Mouse (Mus musculus): ENCODE measurements around the gene Capns2. TPM values are rescaled to one million over a fixed set of nuclear protein-coding genes. Genes with fewer than 3 reads are reported as not detected.

Gene Capns2
- polyA plus RNA-seq, 2 experiments = 34.3 to 52.5 TPM

DNA sequence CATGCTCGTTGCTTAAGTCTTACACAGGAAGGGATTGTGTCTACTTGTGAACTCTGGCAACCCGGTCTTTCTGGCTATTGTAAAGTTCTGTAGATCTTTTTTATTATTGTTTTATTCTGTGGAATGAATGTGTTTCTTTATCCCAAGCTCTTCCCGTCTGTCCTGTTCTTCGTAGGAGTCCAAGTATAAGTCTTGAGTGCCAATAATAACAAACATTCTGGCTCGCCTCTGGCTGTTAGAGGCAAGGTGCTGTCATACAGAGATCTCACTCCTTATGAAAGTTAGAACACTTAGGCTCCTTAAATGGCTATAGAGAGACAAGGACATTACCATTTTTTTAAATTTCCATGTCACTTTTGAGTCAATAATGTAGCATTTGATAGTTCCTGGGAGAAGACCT lies 4.6 kb upstream of the Capns2 start:
- Histone ChIP-seq H3K27ac (replicated peaks; ENCODE audit: low read depth, low read length) (no peak overlapping the region), H3K9me3 (ENCODE audit: control insufficient read depth, low read length) (no peaks in the 10 kb centered on the region), H3K4me1 (ENCODE audit: control insufficient read depth, insufficient read depth, low read length) (no peaks in the 10 kb centered on the region), H3K27me3 (ENCODE audit: control insufficient read depth, insufficient read depth, low read length) (no peaks in the 10 kb centered on the region), H3K4me3 (replicated peaks; ENCODE audit: low read length) (no peak overlapping the region), H3K4me2 (replicated peaks; ENCODE audit: low read depth, low read length, severe bottlenecking) (no peak overlapping the region), H3K9ac (ENCODE audit: low read depth, low read length, severe bottlenecking) (no peak overlapping the region), H3K36me3 (ENCODE audit: control insufficient read depth, insufficient read depth, low read length) (no peaks in the 10 kb centered on the region)
- 76% methylated on average over 5 of the region's 5 CpGs for WGBS
- ATAC-seq (ENCODE audit: low FRiP score, low read depth) = no peak
- no peak for TF ChIP-seq POLR2A (IDR thresholded peaks at IDR 0.05; ENCODE audit: borderline replicate concordance, extremely low read depth, insufficient read depth, insufficient read length)
- DNase-seq (ENCODE audit: low spot score) = no peak

DNA sequence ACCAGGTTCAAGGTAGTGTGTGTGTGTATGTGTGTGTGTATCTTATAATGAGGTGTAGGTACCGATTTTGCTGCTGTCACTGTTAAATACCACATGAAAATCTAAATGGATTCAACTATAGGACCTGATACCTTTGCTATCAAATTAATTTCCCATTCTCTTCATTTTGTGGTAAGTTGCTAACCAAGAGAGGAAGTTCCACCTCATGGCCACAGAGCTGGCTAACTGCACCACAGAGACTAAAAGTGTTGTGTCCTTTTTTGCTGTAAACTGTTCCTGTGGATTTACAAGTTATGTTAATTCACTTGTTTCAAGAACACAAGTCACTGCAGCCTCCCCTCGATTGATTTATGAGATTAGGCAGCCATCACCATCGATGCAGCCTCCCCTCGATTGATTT lies 3.4 kb upstream of the Capns2 start:
- no peaks in the 10 kb centered on the region for H3K9me3 ChIP-seq (ENCODE audit: control insufficient read depth, low read length)
- no peaks in the 10 kb centered on the region for H3K4me1 ChIP-seq (ENCODE audit: control insufficient read depth, insufficient read depth, low read length)
- no peak overlapping the region for H3K4me3 ChIP-seq (replicated peaks; ENCODE audit: low read length)
- H3K27me3 ChIP-seq (ENCODE audit: control insufficient read depth, insufficient read depth, low read length) = no peaks in the 10 kb centered on the region
- DNase-seq (ENCODE audit: low spot score) (no peak), ATAC-seq (ENCODE audit: low FRiP score, low read depth) (no peak)
- no peak overlapping the region for H3K9ac ChIP-seq (ENCODE audit: low read depth, low read length, severe bottlenecking)
- no peak overlapping the region for H3K27ac ChIP-seq (replicated peaks; ENCODE audit: low read depth, low read length)
- WGBS = 69% methylated on average over 4 of the region's 4 CpGs
- H3K36me3 ChIP-seq (ENCODE audit: control insufficient read depth, insufficient read depth, low read length) = no peaks in the 10 kb centered on the region
- no peak overlapping the region for H3K4me2 ChIP-seq (replicated peaks; ENCODE audit: low read depth, low read length, severe bottlenecking)
- no peak for TF ChIP-seq POLR2A (IDR thresholded peaks at IDR 0.05; ENCODE audit: borderline replicate concordance, extremely low read depth, insufficient read depth, insufficient read length)

GRCm38 (mm10) chr8:92899590-92899989 lies 1.6 kb upstream of the Capns2 start:
- H3K27me3 ChIP-seq (ENCODE audit: control insufficient read depth, insufficient read depth, low read length) = no peaks in the 10 kb centered on the region
- H3K4me1 ChIP-seq (ENCODE audit: control insufficient read depth, insufficient read depth, low read length) = no peaks in the 10 kb centered on the region
- ATAC-seq (ENCODE audit: low FRiP score, low read depth) (no peak), DNase-seq (ENCODE audit: low spot score) (no peak)
- H3K4me3 ChIP-seq (replicated peaks; ENCODE audit: low read length) = no peak overlapping the region
- no peak overlapping the region for H3K27ac ChIP-seq (replicated peaks; ENCODE audit: low read depth, low read length)
- H3K36me3 ChIP-seq (ENCODE audit: control insufficient read depth, insufficient read depth, low read length) = no peaks in the 10 kb centered on the region
- H3K4me2 ChIP-seq (replicated peaks; ENCODE audit: low read depth, low read length, severe bottlenecking) = no peak overlapping the region
- no peaks in the 10 kb centered on the region for H3K9me3 ChIP-seq (ENCODE audit: control insufficient read depth, low read length)
- no peak overlapping the region for H3K9ac ChIP-seq (ENCODE audit: low read depth, low read length, severe bottlenecking)
- TF ChIP-seq POLR2A (IDR thresholded peaks at IDR 0.05; ENCODE audit: borderline replicate concordance, extremely low read depth, insufficient read depth, insufficient read length) = no peak
- WGBS = 79% methylated on average over 9 of the region's 9 CpGs

DNA sequence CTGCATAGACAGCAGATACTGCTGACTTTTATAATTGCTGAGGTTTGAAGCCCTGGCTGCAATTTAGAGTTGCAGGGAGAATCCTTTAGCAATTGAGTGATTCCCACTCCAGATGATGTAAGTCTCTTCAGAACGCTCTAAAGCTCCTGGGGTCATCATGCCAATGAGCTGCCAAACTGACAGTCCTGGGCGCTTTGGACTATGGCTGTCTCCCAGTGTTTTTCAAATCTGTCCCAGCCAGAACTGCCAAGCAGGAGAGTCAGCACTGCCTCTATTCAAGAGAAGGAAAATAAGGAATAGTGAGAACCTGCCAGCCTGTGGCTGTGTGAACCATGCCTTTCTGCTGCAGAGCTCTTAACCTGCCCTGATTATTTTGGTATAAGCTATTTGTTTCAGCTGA lies 1.8 kb downstream of the Capns2 start:
- no peaks in the 10 kb centered on the region for H3K4me1 ChIP-seq (ENCODE audit: control insufficient read depth, insufficient read depth, low read length)
- no peak overlapping the region for H3K9ac ChIP-seq (ENCODE audit: low read depth, low read length, severe bottlenecking)
- no peak overlapping the region for H3K4me3 ChIP-seq (replicated peaks; ENCODE audit: low read length)
- TF ChIP-seq POLR2A (IDR thresholded peaks at IDR 0.05; ENCODE audit: borderline replicate concordance, extremely low read depth, insufficient read depth, insufficient read length) = no peak
- ATAC-seq (ENCODE audit: low FRiP score, low read depth) (no peak), DNase-seq (ENCODE audit: low spot score) (no peak)
- H3K4me2 ChIP-seq (replicated peaks; ENCODE audit: low read depth, low read length, severe bottlenecking) = no peak overlapping the region
- no peaks in the 10 kb centered on the region for H3K36me3 ChIP-seq (ENCODE audit: control insufficient read depth, insufficient read depth, low read length)
- no peaks in the 10 kb centered on the region for H3K27me3 ChIP-seq (ENCODE audit: control insufficient read depth, insufficient read depth, low read length)
- no peaks in the 10 kb centered on the region for H3K9me3 ChIP-seq (ENCODE audit: control insufficient read depth, low read length)
- WGBS = 76% methylated on average over 2 of the region's 2 CpGs
- no peak overlapping the region for H3K27ac ChIP-seq (replicated peaks; ENCODE audit: low read depth, low read length)

DNA sequence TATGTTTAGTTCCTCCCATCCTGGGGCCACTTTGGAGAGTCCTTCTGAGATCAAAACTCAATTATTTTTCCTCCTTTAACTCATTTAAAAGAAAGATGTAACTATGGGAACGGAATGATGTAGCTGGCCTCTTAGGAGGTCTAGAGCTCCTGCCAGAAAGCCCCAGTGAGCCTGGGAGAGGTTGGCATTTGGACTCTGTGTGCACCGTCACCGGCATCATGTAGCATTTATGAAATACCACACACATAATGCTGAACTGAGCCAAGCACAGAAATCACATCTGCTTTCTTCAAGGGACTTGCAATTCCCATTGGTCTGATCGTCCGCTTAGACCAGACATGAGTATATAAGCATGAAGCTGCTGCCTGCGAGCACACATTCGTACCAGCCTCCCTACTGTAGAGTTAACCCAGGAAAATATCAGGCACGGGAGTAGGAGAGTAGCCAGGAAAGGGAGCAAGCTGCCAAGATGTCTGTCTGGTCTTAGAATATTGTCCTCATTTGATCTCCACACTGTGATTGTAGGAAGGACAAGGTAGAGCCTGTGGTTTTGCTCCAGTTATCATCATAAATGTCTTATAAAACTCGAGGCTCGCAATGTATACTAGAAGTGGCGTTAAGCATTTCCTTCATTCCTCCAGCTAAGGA lies 2.4 kb downstream of the Capns2 start:
- DNase-seq (ENCODE audit: low spot score) (no peak), ATAC-seq (ENCODE audit: low FRiP score, low read depth) (no peak)
- Histone ChIP-seq H3K27ac (replicated peaks; ENCODE audit: low read depth, low read length) (no peak overlapping the region), H3K9me3 (ENCODE audit: control insufficient read depth, low read length) (no peaks in the 10 kb centered on the region), H3K27me3 (ENCODE audit: control insufficient read depth, insufficient read depth, low read length) (no peaks in the 10 kb centered on the region), H3K4me1 (ENCODE audit: control insufficient read depth, insufficient read depth, low read length) (no peaks in the 10 kb centered on the region), H3K9ac (ENCODE audit: low read depth, low read length, severe bottlenecking) (no peak overlapping the region), H3K4me3 (replicated peaks; ENCODE audit: low read length) (no peak overlapping the region), H3K4me2 (replicated peaks; ENCODE audit: low read depth, low read length, severe bottlenecking) (no peak overlapping the region), H3K36me3 (ENCODE audit: control insufficient read depth, insufficient read depth, low read length) (no peaks in the 10 kb centered on the region)
- TF ChIP-seq POLR2A (IDR thresholded peaks at IDR 0.05; ENCODE audit: borderline replicate concordance, extremely low read depth, insufficient read depth, insufficient read length) = no peak
- 79% methylated on average over 11 of the region's 11 CpGs for WGBS

DNA sequence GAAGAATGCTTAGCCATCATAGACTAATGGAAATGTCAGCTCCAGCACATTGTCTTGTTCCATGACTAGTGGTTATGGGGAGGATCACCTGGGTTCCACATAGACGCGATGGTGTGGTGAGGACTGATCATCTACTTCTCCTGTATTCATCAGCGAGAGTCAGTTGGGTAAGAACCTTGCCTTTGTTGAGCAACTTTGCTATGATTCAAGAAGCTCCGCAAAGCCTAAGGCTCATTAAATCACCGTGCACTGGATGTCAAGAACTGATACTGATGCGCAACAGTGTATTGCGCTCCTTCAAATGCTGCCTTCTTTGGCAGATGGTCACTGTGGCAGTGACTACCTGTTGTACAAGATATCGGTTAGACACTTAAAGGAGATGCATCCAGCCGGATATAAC lies 5.3 kb downstream of the Capns2 start:
- H3K4me3 ChIP-seq (replicated peaks; ENCODE audit: low read length) = no peak overlapping the region
- ATAC-seq (ENCODE audit: low FRiP score, low read depth) (no peak), DNase-seq (ENCODE audit: low spot score) (no peak)
- H3K9me3 ChIP-seq (ENCODE audit: control insufficient read depth, low read length) = no peaks in the 10 kb centered on the region
- H3K9ac ChIP-seq (ENCODE audit: low read depth, low read length, severe bottlenecking) = no peak overlapping the region
- H3K27me3 ChIP-seq (ENCODE audit: control insufficient read depth, insufficient read depth, low read length) = no peaks in the 10 kb centered on the region
- no peaks in the 10 kb centered on the region for H3K4me1 ChIP-seq (ENCODE audit: control insufficient read depth, insufficient read depth, low read length)
- WGBS = 93% methylated on average over 9 of the region's 9 CpGs
- no peak overlapping the region for H3K27ac ChIP-seq (replicated peaks; ENCODE audit: low read depth, low read length)
- H3K4me2 ChIP-seq (replicated peaks; ENCODE audit: low read depth, low read length, severe bottlenecking) = no peak overlapping the region
- no peak for TF ChIP-seq POLR2A (IDR thresholded peaks at IDR 0.05; ENCODE audit: borderline replicate concordance, extremely low read depth, insufficient read depth, insufficient read length)
- H3K36me3 ChIP-seq (ENCODE audit: control insufficient read depth, insufficient read depth, low read length) = no peaks in the 10 kb centered on the region
